Mouse (Mus musculus) liver, embryonic 16.5 days (tissue): ENCODE data around the gene Srf. TPM values are rescaled to one million over a fixed set of nuclear protein-coding genes. Genes with fewer than 3 reads are reported as not detected.

Experiments
- microRNA-seq: library from miRNA; unstranded; fragments of <30 nt; microRNA quantifications from one replicate; pipeline ENCODE4, GENCODE M21; 2016
- polyA plus RNA-seq: library from polyadenylated mRNA; unstranded; fragments of >200 nt; fragmentation: Nextera tagmentation; extraction: Ambion mirVana; gene quantifications from 2 replicates; pipeline ENCODE4 v1.2.1, GENCODE M21; 2015

Gene Srf
- polyA plus RNA-seq, 1 experiment from 2014 or later, result 2.0 TPM

Small RNA genes lying within 50 kb of the gene (microRNA-seq; reads per million reads assigned to microRNA genes)
- 0.74 reads per million for gene Mir6976

Other genes starting within 250 kb of the Srf start
- gene Abcc10, start 227.8 kb downstream of the Srf start, polyA plus RNA-seq, result 1.7 and 2.0 TPM in 2 replicates
- gene Zfp318, start 172.4 kb downstream of the Srf start, polyA plus RNA-seq, result 0.78 and 1.3 TPM in 2 replicates
- not detected in 2 replicates for gene Crip3, start 127.2 kb downstream of the Srf start, polyA plus RNA-seq
- gene Slc22a7, start 117.7 kb downstream of the Srf start, polyA plus RNA-seq, result 0.06 TPM in 1 of 2 replicates, not detected in the other
- gene Ttbk1, start 68.5 kb downstream of the Srf start, polyA plus RNA-seq, result not detected in 2 replicates
- gene Dnph1, start 59.5 kb downstream of the Srf start, polyA plus RNA-seq, result 12.7 and 15.6 TPM in 2 replicates
- gene Cul9, start 9.8 kb downstream of the Srf start, polyA plus RNA-seq, result 0.60 and 0.76 TPM in 2 replicates
- 8.4 and 9.4 TPM in 2 replicates for gene Ptk7, start 73.3 kb upstream of the Srf start, polyA plus RNA-seq
- 10.0 and 12.2 TPM in 2 replicates for gene Klc4, start 89.8 kb upstream of the Srf start, polyA plus RNA-seq
- 58.1 and 67.0 TPM in 2 replicates for gene Mrpl2, start 90.1 kb upstream of the Srf start, polyA plus RNA-seq
- gene Cul7, start 94.2 kb upstream of the Srf start, polyA plus RNA-seq, result 10.7 and 11.6 TPM in 2 replicates
- 17.4 and 18.9 TPM in 2 replicates for gene Rrp36, start 118.2 kb upstream of the Srf start, polyA plus RNA-seq
- 50.1 and 50.6 TPM in 2 replicates for gene Mea1, start 122.6 kb upstream of the Srf start, polyA plus RNA-seq
- gene Klhdc3, start 124.7 kb upstream of the Srf start, polyA plus RNA-seq, result 51.6 and 52.0 TPM in 2 replicates
- gene Ppp2r5d, start 148.9 kb upstream of the Srf start, polyA plus RNA-seq, result 25.5 and 28.7 TPM in 2 replicates
- 8.1 and 10.4 TPM in 2 replicates for gene Pex6, start 155.3 kb upstream of the Srf start, polyA plus RNA-seq
- gene Gnmt, start 173.0 kb upstream of the Srf start, polyA plus RNA-seq, result 112 and 152 TPM in 2 replicates
- 24.7 TPM in 2 replicates for gene Cnpy3, start 196.0 kb upstream of the Srf start, polyA plus RNA-seq
- 0.13 and 0.16 TPM in 2 replicates for gene Ptcra, start 207.5 kb upstream of the Srf start, polyA plus RNA-seq
- gene 2310039H08Rik, start 216.5 kb upstream of the Srf start, polyA plus RNA-seq, result 56.1 and 56.6 TPM in 2 replicates
- 68.9 and 72.2 TPM in 2 replicates for gene Rpl7l1, start 226.5 kb upstream of the Srf start, polyA plus RNA-seq